In the genomic region with DNA sequence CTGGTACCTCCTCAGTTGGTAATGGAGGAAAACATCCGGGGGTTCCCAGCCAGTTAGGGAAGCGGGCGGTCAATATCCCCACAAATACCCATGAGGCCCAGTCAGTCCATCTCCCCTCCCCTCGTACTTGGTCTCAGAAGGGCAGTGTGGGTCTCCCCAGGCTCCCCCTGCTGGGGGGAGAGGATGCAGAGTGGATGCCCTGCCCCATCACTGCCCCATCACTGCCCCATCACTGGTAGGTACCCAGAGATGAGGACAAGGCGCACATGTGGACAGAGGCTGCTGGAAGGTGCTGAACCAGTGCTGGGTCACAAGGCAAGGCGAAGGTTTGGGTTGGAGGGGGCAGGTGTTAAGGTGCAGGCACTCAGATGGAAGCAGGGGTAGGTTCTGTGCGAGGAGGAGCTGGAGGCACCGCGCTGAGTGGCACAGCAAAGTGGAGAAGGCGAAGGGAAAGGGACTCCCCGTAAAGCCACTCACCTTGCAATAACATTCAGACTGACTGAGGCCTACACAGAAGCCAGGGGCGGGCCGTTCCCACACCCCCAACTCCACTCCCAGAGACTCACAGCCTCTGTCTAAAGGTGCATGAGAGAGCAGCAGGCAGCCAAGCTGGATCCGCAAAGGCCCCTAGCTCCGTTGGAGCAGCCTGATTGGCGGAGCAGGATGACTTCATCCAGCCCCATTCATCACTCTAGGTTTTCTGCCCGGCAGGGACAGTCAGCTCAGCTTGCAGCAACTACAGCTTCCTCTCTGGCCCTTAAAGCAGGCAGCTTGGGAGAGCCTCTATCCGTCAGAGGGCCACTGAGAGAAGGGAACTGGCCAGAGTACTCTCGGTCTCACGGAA, we compare ENCODE assay signal across 8 mouse cellular contexts.
A peak's percentile ranks its signal among the peaks of the same experiment; 100 is the strongest.
DNase-seq lines count a peak whose midpoint lies in the region; ATAC-seq and TF ChIP-seq lines count a peak whose summit lies in the region.

No protein-coding gene starts in this region.

- H3K9ac ChIP-seq in heart, embryonic 15.5 days, result 0 out of 2 replicates have a peak overlapping the region, but pooled peaks have one; percentile 29

- H3K27ac ChIP-seq in thymus, adult 2 months (ENCODE audit: control insufficient read depth, insufficient read depth, low read length), result no peak overlapping the region
- peak overlapping the region; percentile 24; the same call in 1 of the 2 replicates for H3K27ac ChIP-seq in heart, embryonic 15.5 days

- H3K27me3 ChIP-seq in thymus, adult 2 months (ENCODE audit: control insufficient read depth, insufficient read depth, low read length), result no peaks in the 10 kb centered on the region
- H3K27me3 ChIP-seq in heart, embryonic 15.5 days, result no peaks in the 10 kb centered on the region

- peak overlapping the region; percentile 46 for H3K4me2 ChIP-seq in heart, embryonic 15.5 days

- H3K4me1 ChIP-seq in thymus, adult 2 months (replicated peaks; ENCODE audit: control insufficient read depth, insufficient read depth, low read length), result peaks cover 2% of the 10 kb centered on the region
- H3K4me1 ChIP-seq in heart, embryonic 15.5 days (replicated peaks), result peaks cover 26% of the 10 kb centered on the region

- peak; percentile 48 for ATAC-seq in common myeloid progenitor, adult 5-6 weeks (replicated peaks; ENCODE audit: low read depth, poor library complexity, severe bottlenecking)
- ATAC-seq in heart, embryonic 15.5 days (replicated peaks; ENCODE audit: insufficient number of reproducible peaks, insufficient read depth, low FRiP score, low read depth), result peak; percentile 48; the same call in 1 of the 2 replicates

- WGBS in thymus, adult 2 months, result 88% methylated on average over 20 of the region's 20 CpGs
- 30% methylated on average over 20 of the region's 20 CpGs for WGBS in heart, embryonic 15.5 days

- TF ChIP-seq CTCF in thymus, adult 2 months (IDR thresholded peaks at IDR 0.05; ENCODE audit: borderline replicate concordance, control insufficient read depth, extremely low read depth, insufficient read depth, low read length, poor library complexity), result 0 out of 2 replicates have a peak, but pooled peaks have one; percentile 8

- no peaks in the 10 kb centered on the region for H3K36me3 ChIP-seq in thymus, adult 2 months (ENCODE audit: control insufficient read depth, insufficient read depth, low read length)
- no peaks in the 10 kb centered on the region for H3K36me3 ChIP-seq in heart, embryonic 15.5 days

- peak overlapping the region; percentile 12 for H3K4me3 ChIP-seq in thymus, adult 2 months (ENCODE audit: control insufficient read depth, insufficient read depth, low read length)
- 0 out of 2 replicates have a peak overlapping the region, but pooled peaks have one; percentile 9 for H3K4me3 ChIP-seq in heart, embryonic 15.5 days

- H3K9me3 ChIP-seq in heart, embryonic 15.5 days (replicated peaks), result no peaks in the 10 kb centered on the region

- no peak for DNase-seq in thymus, adult 2 months
- no peak for DNase-seq in thymus, postnatal 25 days
- peak; percentile 67 to 89 for DNase-seq in left cerebral cortex, adult 9 months (ENCODE audit: low spot score in 2 of 2)
- peak; percentile 77 for DNase-seq in neural tube, embryonic 10.5 days (ENCODE audit: extremely low spot score, low spot score)
- DNase-seq in urinary bladder, postnatal 10 days (ENCODE audit: low spot score), result no peak
- DNase-seq in testis, postnatal 10 days (ENCODE audit: low spot score), result no peak

- TF ChIP-seq POLR2A in thymus, adult 2 months (IDR thresholded peaks at IDR 0.05; ENCODE audit: control insufficient read depth, extremely low read depth, insufficient read depth, low read length, poor library complexity), result no peak

Comparison
In these comparisons a context has a peak if more than half of its experiments do, and no peak if none do; other contexts are left out.
1. DNase-seq: peak in left cerebral cortex, adult 9 months (2 of 2) and neural tube, embryonic 10.5 days (single experiment); none in thymus, adult 2 months (single experiment), thymus, postnatal 25 days (single experiment), urinary bladder, postnatal 10 days (single experiment) and testis, postnatal 10 days (single experiment).